Mouse (Mus musculus) heart, postnatal 4 days (tissue): ENCODE results near the gene Tspan2. TPM values are rescaled to one million over a fixed set of nuclear protein-coding genes. Genes with fewer than 3 reads are reported as not detected.

ENCODE experiments used
- DNase-seq: peaks from one replicate; pipeline ENCODE4 v3.0.0; 2021
- total RNA-seq, 2 experiments: library from RNA; stranded (reverse); gene quantifications; 2 replicates each; pipeline ENCODE4 v1.2.3; 2021

Tspan2 gene
- 10 to 100 TPM; 49.5 to 50.6 TPM for total RNA-seq

- peak; percentile 84 for DNase-seq
Measured at GRCm38 (mm10) chr3:102734313-102735030, at the start of gene Tspan2. Gene Tspan2 (plus strand): TSS chr3:102734529.

GRCm38 (mm10) chr3:102686861-102687260 lies 47.5 kb upstream of the Tspan2 start:
- DNase-seq, result no peak

- no peak for DNase-seq
Measured at GRCm38 (mm10) chr3:102687852-102688251, 46.5 kb upstream of the Tspan2 start.

- peak; percentile 81 for DNase-seq
Measured at GRCm38 (mm10) chr3:102691802-102692484, 42.4 kb upstream of the Tspan2 start.

- no peak for DNase-seq
Measured at GRCm38 (mm10) chr3:102692758-102693325, 41.5 kb upstream of the Tspan2 start.

GRCm38 (mm10) chr3:102698127-102698526 lies 36.2 kb upstream of the Tspan2 start:
- no peak for DNase-seq

GRCm38 (mm10) chr3:102701303-102701702 lies 33.0 kb upstream of the Tspan2 start:
- DNase-seq, result no peak

- DNase-seq, result peak; percentile 71
Measured at GRCm38 (mm10) chr3:102701902-102702544, 32.3 kb upstream of the Tspan2 start.

GRCm38 (mm10) chr3:102704001-102704401 lies 30.3 kb upstream of the Tspan2 start:
- DNase-seq, result no peak

- no peak for DNase-seq
Measured at GRCm38 (mm10) chr3:102708599-102708998, 25.7 kb upstream of the Tspan2 start.

GRCm38 (mm10) chr3:102715066-102715584 lies 19.2 kb upstream of the Tspan2 start:
- DNase-seq, result peak; percentile 87

GRCm38 (mm10) chr3:102715839-102716238 lies 18.5 kb upstream of the Tspan2 start:
- DNase-seq, result no peak

- DNase-seq, result no peak
Measured at GRCm38 (mm10) chr3:102717586-102718285, 16.6 kb upstream of the Tspan2 start.

GRCm38 (mm10) chr3:102723154-102723553 lies 11.2 kb upstream of the Tspan2 start:
- DNase-seq, result no peak

GRCm38 (mm10) chr3:102723841-102724570 lies 10.3 kb upstream of the Tspan2 start:
- DNase-seq, result peak; percentile 69

GRCm38 (mm10) chr3:102724798-102725459 lies 9.4 kb upstream of the Tspan2 start:
- DNase-seq, result no peak

GRCm38 (mm10) chr3:102729416-102729815 lies 4.9 kb upstream of the Tspan2 start:
- DNase-seq, result no peak

GRCm38 (mm10) chr3:102731112-102731511 lies 3.2 kb upstream of the Tspan2 start:
- DNase-seq, result no peak

GRCm38 (mm10) chr3:102732619-102733018 lies 1.7 kb upstream of the Tspan2 start:
- DNase-seq, result no peak

GRCm38 (mm10) chr3:102733050-102733449 lies 1.3 kb upstream of the Tspan2 start:
- no peak for DNase-seq

GRCm38 (mm10) chr3:102733936-102734312 lies 405 bp upstream of the Tspan2 start:
- DNase-seq, result no peak
